Mouse (Mus musculus) ES-E14 (cell line): Measurements from ENCODE around the gene Pycard. TPM values are rescaled to one million over a fixed set of nuclear protein-coding genes. Genes with fewer than 3 reads are reported as not detected.
A peak's percentile ranks its signal among the peaks of the same experiment; 100 is the strongest.
"Not testable (repeated sequence)": the region's sequence is repeated elsewhere in the genome, so short reads cannot be mapped to it uniquely, and the experiment has no call there.

Experiments
- DNase-seq: peaks from one replicate; pipeline ENCODE4 v3.0.0-alpha.2; 2013; ENCODE audit warnings: low read depth, low spot score
- H3K27ac ChIP-seq: 2 replicates; pipeline ENCODE4 v1.5.1; 2012; ENCODE audit warnings: low read depth, mild to moderate bottlenecking, low read length, moderate library complexity, mixed read lengths; ENCODE audit not compliant: poor library complexity, insufficient read depth, severe bottlenecking
- H3K36me3 ChIP-seq: 2 replicates; pipeline ENCODE4 v1.6.1; 2012; ENCODE audit warnings: mild to moderate bottlenecking, low read length, moderate library complexity, mixed read lengths; ENCODE audit not compliant: control insufficient read depth, poor library complexity, insufficient read depth, severe bottlenecking
- H3K4me1 ChIP-seq, 2 experiments: fragments of 150-350 bp in 1 of 2; sonication (generic) in 1 of 2; 2 replicates each; pipeline ENCODE4 v1.6.1; 2012; ENCODE audit warnings: low read length in 2 of 2, mild to moderate bottlenecking in 1 of 2, mixed read lengths in 1 of 2; ENCODE audit not compliant: control insufficient read depth in 2 of 2, insufficient read depth in 2 of 2, poor library complexity in 1 of 2
- H3K4me3 ChIP-seq, 2 experiments: fragments of 150-350 bp in 1 of 2; sonication (generic) in 1 of 2; 2 replicates each; pipeline ENCODE4 v1.5.1; 2012; ENCODE audit warnings: low read length in 2 of 2, low read depth in 1 of 2, mild to moderate bottlenecking in 1 of 2, mixed read lengths in 1 of 2; ENCODE audit not compliant: insufficient read depth in 1 of 2, poor library complexity in 1 of 2, severe bottlenecking in 1 of 2
- H3K9ac ChIP-seq: 2 replicates; pipeline ENCODE4 v1.6.1; 2012; ENCODE audit warnings: low read depth, mild to moderate bottlenecking, low read length, mixed read lengths; ENCODE audit not compliant: poor library complexity, insufficient read depth, severe bottlenecking
- H3K9me3 ChIP-seq: fragments of 150-350 bp; sonication (generic); 2 replicates; pipeline ENCODE4 v1.6.1; 2012; ENCODE audit warnings: low read depth, mild to moderate bottlenecking, low read length; ENCODE audit not compliant: control insufficient read depth, insufficient read depth
- CHD2 ChIP-seq: IDR thresholded peaks from 2 replicates; pipeline ENCODE4 v1.6.1; 2014; ENCODE audit warnings: mild to moderate bottlenecking, low read depth, low read length, inconsistent platforms
- HCFC1 ChIP-seq: IDR thresholded peaks from 2 replicates; pipeline ENCODE4 v1.6.1; 2012; ENCODE audit warnings: low read length, inconsistent platforms, borderline replicate concordance; ENCODE audit not compliant: insufficient read depth
- MAFK ChIP-seq: IDR thresholded peaks from 2 replicates; pipeline ENCODE4 v1.6.1; 2014; ENCODE audit warnings: mild to moderate bottlenecking, low read depth, low read length, inconsistent platforms; ENCODE audit not compliant: insufficient read depth
- ZC3H11A ChIP-seq: IDR thresholded peaks from 2 replicates; pipeline ENCODE4 v1.6.1; 2012; ENCODE audit warnings: low read depth, mild to moderate bottlenecking, inconsistent platforms, low read length, borderline replicate concordance
- ZNF384 ChIP-seq: IDR thresholded peaks from 2 replicates; pipeline ENCODE4 v1.6.1; 2012; ENCODE audit warnings: low read depth, low read length, inconsistent platforms
- in situ Hi-C, 2 experiments: fragments of 600-800 bp; cut with MboI; formaldehyde crosslinking; loops; one replicate each; pipeline ENCODE4 v1.15.1; 2025; ENCODE audit warnings: low sequenced_read_pairs in 2 of 2, inconsistent platforms in 1 of 2; ENCODE audit not compliant: unreplicated experiment in 2 of 2
- total RNA-seq: library from RNA; depleted of rRNA; stranded (reverse); fragments of 300-350 nt; gene quantifications from 2 replicates; pipeline ENCODE4 v1.2.3, GENCODE M21; 2012; rRNA removed

Pycard gene
- total RNA-seq, 1 experiment = 38.7 TPM

DNA sequence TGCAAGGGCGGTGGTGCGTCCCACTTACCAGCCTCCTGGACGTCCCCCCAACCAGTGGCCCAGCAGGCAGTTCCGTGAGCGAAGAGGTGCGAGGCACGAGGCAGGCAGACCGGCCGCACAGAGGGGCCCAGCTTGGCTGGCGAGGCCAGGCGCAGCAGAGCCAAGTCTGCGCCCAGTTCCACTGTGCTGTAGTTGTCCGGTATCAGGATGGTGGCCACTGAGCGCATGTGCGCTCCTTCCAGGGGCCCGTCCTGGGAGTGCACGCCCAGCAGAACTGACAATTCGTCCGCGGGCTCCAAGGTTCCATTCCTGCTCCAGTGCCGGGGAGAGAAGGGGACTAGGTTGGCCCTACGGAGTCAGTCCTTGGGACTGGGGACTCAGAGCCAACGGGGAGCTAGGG, 49.1 kb downstream of the Pycard start:
- Histone ChIP-seq H3K27ac (no peak overlapping the region), H3K4me1 (peaks cover 0 to 5% of the 10 kb centered on the region in 2 experiments; a peak in 1 of 4 replicates), H3K9me3 (no peaks in the 10 kb centered on the region), H3K4me3 (peak overlapping the region; percentile 48 to 65), H3K9ac (peak overlapping the region; percentile 62), H3K36me3 (no peaks in the 10 kb centered on the region)
- no peak for DNase-seq
- in situ Hi-C loops = no loop called here
- TF ChIP-seq ZC3H11A = no peak
- no peak for TF ChIP-seq HCFC1
- no peak for TF ChIP-seq ZNF384
- no peak for TF ChIP-seq CHD2
- no peak for TF ChIP-seq MAFK

GRCm38 (mm10) chr7:127942097-127942496, 51.6 kb downstream of the Pycard start:
- H3K36me3 ChIP-seq, H3K9me3 ChIP-seq, H3K4me1 ChIP-seq, in situ Hi-C loops, H3K9ac ChIP-seq, DNase-seq, H3K27ac ChIP-seq, H3K4me3 ChIP-seq: not testable (repeated sequence)
- TF ChIP-seq ZNF384 = peak; percentile 79

Other genes with a start within 250 kb of the Pycard start
- gene Fbxl19, start 249.3 kb downstream of the Pycard start, total RNA-seq = 86.9 and 93.0 TPM in 2 replicates
- 14.0 and 30.7 TPM in 2 replicates for gene Orai3, start 224.1 kb downstream of the Pycard start, total RNA-seq
- 22.6 and 24.4 TPM in 2 replicates for gene Setd1a, start 217.2 kb downstream of the Pycard start, total RNA-seq
- gene Gm49388, start 208.3 kb downstream of the Pycard start, total RNA-seq = 1.5 and 1.9 TPM in 2 replicates
- 14.7 and 22.5 TPM in 2 replicates for gene Hsd3b7, start 193.3 kb downstream of the Pycard start, total RNA-seq
- 20.9 and 23.7 TPM in 2 replicates for gene Stx4a, start 169.6 kb downstream of the Pycard start, total RNA-seq
- 1.4 and 1.7 TPM in 2 replicates for gene Stx1b, start 169.3 kb downstream of the Pycard start, total RNA-seq
- gene Zfp646, start 117.6 kb downstream of the Pycard start, total RNA-seq = 44.7 and 52.5 TPM in 2 replicates
- 8.6 and 11.3 TPM in 2 replicates for gene Zfp668, start 117.0 kb downstream of the Pycard start, total RNA-seq
- 0.67 and 0.69 TPM in 2 replicates for gene Prss53, start 102.9 kb downstream of the Pycard start, total RNA-seq
- not detected in 2 replicates for gene Gm21974, start 98.4 kb downstream of the Pycard start, total RNA-seq
- gene Vkorc1, start 98.2 kb downstream of the Pycard start, total RNA-seq = 88.5 and 115 TPM in 2 replicates
- 53.9 and 56.4 TPM in 2 replicates for gene Bckdk, start 89.8 kb downstream of the Pycard start, total RNA-seq
- 35.1 and 35.6 TPM in 2 replicates for gene Kat8, start 81.4 kb downstream of the Pycard start, total RNA-seq
- 11.3 and 16.5 TPM in 2 replicates for gene Prss8, start 63.8 kb downstream of the Pycard start, total RNA-seq
- gene Prss36, start 47.1 kb downstream of the Pycard start, total RNA-seq = 15.3 and 15.4 TPM in 2 replicates
- 91.6 and 142 TPM in 2 replicates for gene Fus, start 26.4 kb downstream of the Pycard start, total RNA-seq
- 1.1 and 1.2 TPM in 2 replicates for gene Trim72, start 10.1 kb upstream of the Pycard start, total RNA-seq
- gene Itgam, start 68.8 kb upstream of the Pycard start, total RNA-seq = 0.42 and 1.0 TPM in 2 replicates
- gene Gm49368, start 68.8 kb upstream of the Pycard start, total RNA-seq = not detected in 2 replicates
- not detected in 2 replicates for gene Itgax, start 135.7 kb upstream of the Pycard start, total RNA-seq
- gene Itgad, start 160.5 kb upstream of the Pycard start, total RNA-seq = not detected in 2 replicates
- gene Cox6a2, start 212.5 kb upstream of the Pycard start, total RNA-seq = 0.36 TPM in 1 of 2 replicates, not detected in the other
- gene Armc5, start 243.5 kb upstream of the Pycard start, total RNA-seq = 9.3 and 11.4 TPM in 2 replicates
- 2.1 and 2.6 TPM in 2 replicates for gene 9130023H24Rik, start 244.2 kb upstream of the Pycard start, total RNA-seq